Mouse (Mus musculus) limb, embryonic 14.5 days (tissue): ENCODE measurements around the gene Ttll1. TPM values are rescaled to one million over a fixed set of nuclear protein-coding genes. Genes with fewer than 3 reads are reported as not detected.

Experiments
- ATAC-seq: fragments of 200-750 bp; cut with Nextera tagmentation; 2 replicates; pipeline ENCODE4 v1.8.0; 2017; ENCODE audit warnings: low read depth, moderate number of reproducible peaks, moderate TSS enrichment; ENCODE audit not compliant: low FRiP score
- DNase-seq: peaks from one replicate; pipeline ENCODE4 v3.0.0-alpha.2; 2015; ENCODE audit warnings: low spot score
- H3K27ac ChIP-seq: fragments of 300-500 bp; sonication (generic); replicated peaks from 2 replicates; pipeline ENCODE4 v1.5.1; 2014; ENCODE audit warnings: low read depth, mild to moderate bottlenecking, low read length, moderate library complexity, mixed read lengths
- H3K27me3 ChIP-seq: fragments of 300-500 bp; sonication (generic); 2 replicates; pipeline ENCODE4 v1.6.1; 2014; ENCODE audit warnings: low read length, mixed read lengths; ENCODE audit not compliant: control insufficient read depth, insufficient read depth
- H3K36me3 ChIP-seq: fragments of 300-500 bp; sonication (generic); 2 replicates; pipeline ENCODE4 v1.6.1; 2014; ENCODE audit warnings: mild to moderate bottlenecking, low read length, moderate library complexity, mixed read lengths; ENCODE audit not compliant: control insufficient read depth, insufficient read depth
- H3K4me1 ChIP-seq: fragments of 300-500 bp; sonication (generic); 2 replicates; pipeline ENCODE4 v1.6.1; 2014; ENCODE audit warnings: antibody characterized with exemption, low read length, mixed read lengths; ENCODE audit not compliant: control insufficient read depth, insufficient read depth
- H3K4me2 ChIP-seq: fragments of 300-500 bp; sonication (generic); replicated peaks from 2 replicates; pipeline ENCODE4 v1.6.1; 2014; ENCODE audit warnings: low read depth, mild to moderate bottlenecking, low read length, moderate library complexity; ENCODE audit not compliant: severe bottlenecking
- H3K4me3 ChIP-seq: fragments of 300-500 bp; sonication (generic); replicated peaks from 2 replicates; pipeline ENCODE4 v1.5.1; 2014; ENCODE audit warnings: low read length
- H3K9ac ChIP-seq: fragments of 300-500 bp; sonication (generic); 2 replicates; pipeline ENCODE4 v1.6.1; 2014; ENCODE audit warnings: mild to moderate bottlenecking, low read depth, low read length, moderate library complexity; ENCODE audit not compliant: severe bottlenecking
- H3K9me3 ChIP-seq: fragments of 300-500 bp; sonication (generic); 2 replicates; pipeline ENCODE4 v1.6.1; 2016; ENCODE audit warnings: low read length; ENCODE audit not compliant: control insufficient read depth
- POLR2A ChIP-seq: fragments of 200-500 bp; IDR thresholded peaks from 2 replicates; pipeline ENCODE4 v1.8.0; 2012; ENCODE audit warnings: inconsistent platforms, mild to moderate bottlenecking, moderate library complexity, borderline replicate concordance; ENCODE audit not compliant: insufficient read depth, insufficient read length; ENCODE audit errors: extremely low read depth
- WGBS: fragments of 180-500 bp; shearing (Covaris S2); extraction: QIAGEN DNeasy Blood & Tissue Kit; methylation state at CpG from one replicate; pipeline ENCODE4 v1.1.7; 2014; 5-methylcytosine and 5-hydroxymethylcytosine counted together
- polyA plus RNA-seq, 2 experiments: library from polyadenylated mRNA; depleted of rRNA in 1 of 2; stranded (reverse) in 1 of 2; unstranded in 1 of 2; fragments of >200 nt; fragmentation: Nextera tagmentation in 1 of 2; extraction: Ambion mirVana in 1 of 2; gene quantifications; 2 replicates each; pipeline versions ENCODE4 v1.2.1 to v1.2.3; 2012 to 2014

Ttll1 gene
- polyA plus RNA-seq, 2 experiments = 9.0 to 13.0 TPM

GRCm38 (mm10) chr15:83524333-83524729 is 13.6 kb upstream of the Ttll1 start:
- WGBS = 88% methylated on average over 3 of the region's 3 CpGs
- Histone ChIP-seq H3K9me3 (no peaks in the 10 kb centered on the region), H3K27me3 (peaks cover 25% of the 10 kb centered on the region), H3K4me2 (no peak overlapping the region), H3K9ac (no peak overlapping the region), H3K36me3 (no peaks in the 10 kb centered on the region), H3K4me1 (peaks cover 4% of the 10 kb centered on the region), H3K4me3 (no peak overlapping the region), H3K27ac (no peak overlapping the region)
- no peak for TF ChIP-seq POLR2A
- ATAC-seq (no peak), DNase-seq (no peak)

GRCm38 (mm10) chr15:83523638-83524332 is 13.1 kb upstream of the Ttll1 start:
- no peak for DNase-seq
- Histone ChIP-seq H3K9me3 (no peaks in the 10 kb centered on the region), H3K4me3 (no peak overlapping the region), H3K4me2 (no peak overlapping the region), H3K36me3 (no peaks in the 10 kb centered on the region), H3K27me3 (peaks cover 25% of the 10 kb centered on the region), H3K27ac (no peak overlapping the region), H3K4me1 (peaks cover 4% of the 10 kb centered on the region), H3K9ac (no peak overlapping the region)
- 68% methylated on average over 14 of the region's 14 CpGs for whole genome bisulfite sequencing
- no peak for TF ChIP-seq POLR2A
- no peak for ATAC-seq

- H3K4me3 ChIP-seq = no peak overlapping the region
- no peaks in the 10 kb centered on the region for H3K36me3 ChIP-seq
- peaks cover 25% of the 10 kb centered on the region for H3K27me3 ChIP-seq
- no peak for TF ChIP-seq POLR2A
- no peak overlapping the region for H3K4me2 ChIP-seq
- DNase-seq = no peak
- H3K9ac ChIP-seq = no peak overlapping the region; the same call in 1 of the 2 replicates
- H3K27ac ChIP-seq = no peak overlapping the region
- 52% methylated on average over 7 of the region's 7 CpGs for WGBS
- H3K4me1 ChIP-seq = peaks cover 4% of the 10 kb centered on the region
- H3K9me3 ChIP-seq = no peaks in the 10 kb centered on the region
- no peak for ATAC-seq
Observed at GRCm38 (mm10) chr15:83523196-83523595, 12.5 kb upstream of the Ttll1 start.

- Histone ChIP-seq H3K36me3 (no peaks in the 10 kb centered on the region), H3K9ac (no peak overlapping the region), H3K9me3 (no peaks in the 10 kb centered on the region), H3K4me3 (no peak overlapping the region), H3K4me1 (no peaks in the 10 kb centered on the region), H3K4me2 (no peak overlapping the region), H3K27me3 (peaks cover 2% of the 10 kb centered on the region), H3K27ac (no peak overlapping the region)
- TF ChIP-seq POLR2A = no peak
- no peak for ATAC-seq
- 73% methylated on average over 6 of the region's 6 CpGs for WGBS
- no peak for DNase-seq
Observed at GRCm38 (mm10) chr15:83520861-83521382, 10.2 kb upstream of the Ttll1 start.

- H3K9me3 ChIP-seq = no peaks in the 10 kb centered on the region
- no peaks in the 10 kb centered on the region for H3K27me3 ChIP-seq
- 33% methylated on average over 20 of the region's 20 CpGs for WGBS
- H3K4me1 ChIP-seq = no peaks in the 10 kb centered on the region
- TF ChIP-seq POLR2A = no peak
- H3K9ac ChIP-seq = no peak overlapping the region
- H3K27ac ChIP-seq = no peak overlapping the region
- DNase-seq (peak; percentile 82), ATAC-seq (peak; percentile 34; the same call in 1 of the 2 replicates)
- no peaks in the 10 kb centered on the region for H3K36me3 ChIP-seq
- no peak overlapping the region for H3K4me3 ChIP-seq
- peak overlapping the region; percentile 8; the same call in 1 of the 2 replicates for H3K4me2 ChIP-seq
Observed at GRCm38 (mm10) chr15:83518215-83519048, 7.7 kb upstream of the Ttll1 start.
